Mouse (Mus musculus): Measurements from ENCODE around the gene Slc5a6. TPM values are rescaled to one million over a fixed set of nuclear protein-coding genes. Genes with fewer than 3 reads are reported as not detected.
"Not testable (repeated sequence)": the region's sequence is repeated elsewhere in the genome, so short reads cannot be mapped to it uniquely, and the experiment has no call there.

The Slc5a6 gene
- polyA plus RNA-seq, 1 experiment from 2014 or later: 10.3 TPM

- 94% methylated on average over 11 of the region's 11 CpGs for WGBS
- Histone ChIP-seq H3K9me3 (replicated peaks; ENCODE audit: control insufficient read depth, low read length) (no peaks in the 10 kb centered on the region), H3K27me3 (ENCODE audit: control insufficient read depth, insufficient read depth, low read length) (no peaks in the 10 kb centered on the region), H3K4me2 (ENCODE audit: low read depth, low read length) (no peak overlapping the region), H3K4me3 (replicated peaks; ENCODE audit: low read length) (no peak overlapping the region), H3K36me3 (ENCODE audit: control insufficient read depth, insufficient read depth, low read length) (peaks cover 50% of the 10 kb centered on the region), H3K9ac (ENCODE audit: low read length) (no peak overlapping the region), H3K27ac (ENCODE audit: low read length) (no peak overlapping the region), H3K4me1 (ENCODE audit: control insufficient read depth, insufficient read depth, low read length) (no peaks in the 10 kb centered on the region)
- no peak for ATAC-seq (ENCODE audit: insufficient read depth, low FRiP score)
Measured at GRCm38 (mm10) chr5:31071821-31072220, 23.1 kb upstream of the Slc5a6 start.

GRCm38 (mm10) chr5:31071059-31071458 is 22.3 kb upstream of the Slc5a6 start:
- no peak for ATAC-seq (ENCODE audit: insufficient read depth, low FRiP score)
- H3K27ac ChIP-seq (ENCODE audit: low read length): no peak overlapping the region
- no peaks in the 10 kb centered on the region for H3K9me3 ChIP-seq (replicated peaks; ENCODE audit: control insufficient read depth, low read length)
- no peaks in the 10 kb centered on the region for H3K27me3 ChIP-seq (ENCODE audit: control insufficient read depth, insufficient read depth, low read length)
- H3K4me3 ChIP-seq (replicated peaks; ENCODE audit: low read length): no peak overlapping the region
- H3K4me2 ChIP-seq (ENCODE audit: low read depth, low read length): no peak overlapping the region
- peaks cover 50% of the 10 kb centered on the region for H3K36me3 ChIP-seq (ENCODE audit: control insufficient read depth, insufficient read depth, low read length)
- H3K4me1 ChIP-seq (ENCODE audit: control insufficient read depth, insufficient read depth, low read length): no peaks in the 10 kb centered on the region
- H3K9ac ChIP-seq (ENCODE audit: low read length): no peak overlapping the region
- WGBS: 72% methylated on average over 2 of the region's 2 CpGs

- H3K4me3 ChIP-seq (replicated peaks; ENCODE audit: low read length): no peak overlapping the region
- no peak for ATAC-seq (ENCODE audit: insufficient read depth, low FRiP score)
- peaks cover 50% of the 10 kb centered on the region for H3K36me3 ChIP-seq (ENCODE audit: control insufficient read depth, insufficient read depth, low read length)
- no peak overlapping the region for H3K9ac ChIP-seq (ENCODE audit: low read length)
- H3K4me2 ChIP-seq (ENCODE audit: low read depth, low read length): no peak overlapping the region
- no peaks in the 10 kb centered on the region for H3K27me3 ChIP-seq (ENCODE audit: control insufficient read depth, insufficient read depth, low read length)
- no peaks in the 10 kb centered on the region for H3K9me3 ChIP-seq (replicated peaks; ENCODE audit: control insufficient read depth, low read length)
- WGBS: 94% methylated on average over 3 of the region's 3 CpGs
- H3K27ac ChIP-seq (ENCODE audit: low read length): no peak overlapping the region
- H3K4me1 ChIP-seq (ENCODE audit: control insufficient read depth, insufficient read depth, low read length): no peaks in the 10 kb centered on the region
Measured at GRCm38 (mm10) chr5:31069810-31070209, 21.1 kb upstream of the Slc5a6 start.

GRCm38 (mm10) chr5:31055216-31056140 is 6.8 kb upstream of the Slc5a6 start:
- WGBS: 17% methylated on average over 19 of the region's 19 CpGs
- no peaks in the 10 kb centered on the region for H3K9me3 ChIP-seq (replicated peaks; ENCODE audit: control insufficient read depth, low read length)
- peak overlapping the region; percentile 57 for H3K27ac ChIP-seq (ENCODE audit: low read length)
- peak overlapping the region; percentile 86 for H3K9ac ChIP-seq (ENCODE audit: low read length)
- 0 out of 2 replicates have a peak, but pooled peaks cover 6% of the 10 kb centered on the region for H3K36me3 ChIP-seq (ENCODE audit: control insufficient read depth, insufficient read depth, low read length)
- no peak for ATAC-seq (ENCODE audit: insufficient read depth, low FRiP score)
- H3K4me2 ChIP-seq (ENCODE audit: low read depth, low read length): peak overlapping the region; percentile 94
- H3K4me1 ChIP-seq (ENCODE audit: control insufficient read depth, insufficient read depth, low read length): peaks cover 15% of the 10 kb centered on the region
- H3K27me3 ChIP-seq (ENCODE audit: control insufficient read depth, insufficient read depth, low read length): no peaks in the 10 kb centered on the region
- peak overlapping the region; percentile 67 for H3K4me3 ChIP-seq (replicated peaks; ENCODE audit: low read length)

GRCm38 (mm10) chr5:31054261-31055215 is 5.8 kb upstream of the Slc5a6 start, which contains the start of gene Cad:
TSS of gene Cad (plus strand) at chr5:31054780.
- Histone ChIP-seq H3K4me1 (ENCODE audit: control insufficient read depth, insufficient read depth, low read length) (peaks cover 20% of the 10 kb centered on the region), H3K9ac (ENCODE audit: low read length) (peak within 1 kb of the TSS; percentile 86), H3K27me3 (ENCODE audit: control insufficient read depth, insufficient read depth, low read length) (no peaks in the 10 kb centered on the region), H3K27ac (ENCODE audit: low read length) (peak within 1 kb of the TSS; percentile 86), H3K36me3 (ENCODE audit: control insufficient read depth, insufficient read depth, low read length) (no peaks in the 10 kb centered on the region), H3K9me3 (replicated peaks; ENCODE audit: control insufficient read depth, low read length) (no peaks in the 10 kb centered on the region), H3K4me3 (replicated peaks; ENCODE audit: low read length) (peak within 1 kb of the TSS; percentile 67), H3K4me2 (ENCODE audit: low read depth, low read length) (peak within 1 kb of the TSS; percentile 94)
- ATAC-seq (ENCODE audit: insufficient read depth, low FRiP score): peak; percentile 99
- under 1% methylated on average over 64 of the region's 64 CpGs for WGBS

- Histone ChIP-seq H3K4me1 (ENCODE audit: control insufficient read depth, insufficient read depth, low read length) (peaks cover 20% of the 10 kb centered on the region), H3K4me2 (ENCODE audit: low read depth, low read length) (peak overlapping the region; percentile 94), H3K9ac (ENCODE audit: low read length) (peak overlapping the region; percentile 86), H3K27ac (ENCODE audit: low read length) (peak overlapping the region; percentile 86), H3K4me3 (replicated peaks; ENCODE audit: low read length) (peak overlapping the region; percentile 67)
- H3K27me3 ChIP-seq (ENCODE audit: control insufficient read depth, insufficient read depth, low read length); H3K9me3 ChIP-seq (replicated peaks; ENCODE audit: control insufficient read depth, low read length); H3K36me3 ChIP-seq (ENCODE audit: control insufficient read depth, insufficient read depth, low read length); ATAC-seq (ENCODE audit: insufficient read depth, low FRiP score): not testable (repeated sequence)
- 50% methylated on average over 4 of the region's 4 CpGs for WGBS
Measured at GRCm38 (mm10) chr5:31053728-31054127, 5.0 kb upstream of the Slc5a6 start.

GRCm38 (mm10) chr5:31050427-31050826 is 1.7 kb upstream of the Slc5a6 start:
- Histone ChIP-seq H3K36me3 (ENCODE audit: control insufficient read depth, insufficient read depth, low read length) (no peaks in the 10 kb centered on the region), H3K4me2 (ENCODE audit: low read depth, low read length) (no peak overlapping the region), H3K9me3 (replicated peaks; ENCODE audit: control insufficient read depth, low read length) (no peaks in the 10 kb centered on the region), H3K27me3 (ENCODE audit: control insufficient read depth, insufficient read depth, low read length) (no peaks in the 10 kb centered on the region), H3K4me1 (ENCODE audit: control insufficient read depth, insufficient read depth, low read length) (peaks cover 15% of the 10 kb centered on the region; the same call in 1 of the 2 replicates), H3K9ac (ENCODE audit: low read length) (no peak overlapping the region), H3K27ac (ENCODE audit: low read length) (no peak overlapping the region), H3K4me3 (replicated peaks; ENCODE audit: low read length) (no peak overlapping the region)
- no peak for ATAC-seq (ENCODE audit: insufficient read depth, low FRiP score)

GRCm38 (mm10) chr5:31047848-31048762 is 619 bp downstream of the Slc5a6 start, which contains the start of gene Atraid:
TSS of gene Atraid (plus strand) at chr5:31048312.
- H3K36me3 ChIP-seq (ENCODE audit: control insufficient read depth, insufficient read depth, low read length): no peaks in the 10 kb centered on the region
- ATAC-seq (ENCODE audit: insufficient read depth, low FRiP score): peak; percentile 98
- no peaks in the 10 kb centered on the region for H3K27me3 ChIP-seq (ENCODE audit: control insufficient read depth, insufficient read depth, low read length)
- H3K27ac ChIP-seq (ENCODE audit: low read length): peak within 1 kb of the TSS; percentile 95
- peaks cover 7% of the 10 kb centered on the region; the same call in 1 of the 2 replicates for H3K4me1 ChIP-seq (ENCODE audit: control insufficient read depth, insufficient read depth, low read length)
- H3K4me2 ChIP-seq (ENCODE audit: low read depth, low read length): peak within 1 kb of the TSS; percentile 77
- no peaks in the 10 kb centered on the region for H3K9me3 ChIP-seq (replicated peaks; ENCODE audit: control insufficient read depth, low read length)
- peak within 1 kb of the TSS; percentile 79 for H3K9ac ChIP-seq (ENCODE audit: low read length)
- WGBS: under 1% methylated on average over 73 of the region's 73 CpGs
- peak within 1 kb of the TSS; percentile 58 for H3K4me3 ChIP-seq (replicated peaks; ENCODE audit: low read length)

Measured in stomach, embryonic 16.5 days (tissue).